Comparison of ENCODE assay signal across 7 mouse cellular contexts in genomic region chr14:54781610-54782365, GRCm38 (mm10). TPM values are rescaled to one million over a fixed set of nuclear protein-coding genes. Genes with fewer than 3 reads are reported as not detected.
DNase-seq lines count a peak whose midpoint lies in the region; ATAC-seq and TF ChIP-seq lines count a peak whose summit lies in the region.

Slc7a8 (minus strand) TSS chr14:54781946.

- peak within 1 kb of the TSS; percentile 47 for H3K4me3 ChIP-seq in intestine, embryonic 15.5 days (replicated peaks)
- H3K4me3 ChIP-seq in limb, embryonic 10.5 days = peak within 1 kb of the TSS; percentile 54
- peak within 1 kb of the TSS; percentile 47 for H3K4me3 ChIP-seq in midbrain, embryonic 11.5 days (ENCODE audit: low read depth, low read length)
- H3K4me3 ChIP-seq in small intestine, adult 2 months (ENCODE audit: low read depth, low read length) = peak within 1 kb of the TSS; percentile 74

- H3K4me2 ChIP-seq in intestine, embryonic 15.5 days (replicated peaks) = peak within 1 kb of the TSS; percentile 89
- H3K4me2 ChIP-seq in midbrain, embryonic 11.5 days = peak within 1 kb of the TSS; percentile 87

- H3K9ac ChIP-seq in intestine, embryonic 15.5 days = peak within 1 kb of the TSS; percentile 46
- H3K9ac ChIP-seq in midbrain, embryonic 11.5 days (ENCODE audit: low read length) = peak within 1 kb of the TSS; percentile 55; the same call in 1 of the 2 replicates

- TF ChIP-seq CTCF in small intestine, adult 2 months (IDR thresholded peaks at IDR 0.05; ENCODE audit: extremely low read depth, insufficient read length, insufficient replicate concordance, low read depth, low read length) = no peak

- TF ChIP-seq POLR2A in small intestine, adult 2 months (IDR thresholded peaks at IDR 0.05; ENCODE audit: low read depth, low read length) = peak; percentile 96

- H3K27ac ChIP-seq in intestine, embryonic 15.5 days = peak within 1 kb of the TSS; percentile 59
- no peak within 1 kb of the TSS for H3K27ac ChIP-seq in limb, embryonic 10.5 days
- H3K27ac ChIP-seq in midbrain, embryonic 11.5 days (ENCODE audit: low read depth, low read length) = no peak within 1 kb of the TSS
- H3K27ac ChIP-seq in small intestine, adult 2 months (ENCODE audit: insufficient read depth, low read depth, low read length) = peak within 1 kb of the TSS; percentile 54

- ATAC-seq in intestine, embryonic 15.5 days = peak; percentile 47
- peak; percentile 80 for ATAC-seq in midbrain, embryonic 11.5 days (ENCODE audit: low FRiP score)

- H3K9me3 ChIP-seq in intestine, embryonic 15.5 days = no peaks in the 10 kb centered on the region
- no peaks in the 10 kb centered on the region for H3K9me3 ChIP-seq in limb, embryonic 10.5 days (replicated peaks)
- H3K9me3 ChIP-seq in midbrain, embryonic 11.5 days (ENCODE audit: control insufficient read depth, low read length) = no peaks in the 10 kb centered on the region

- 2% methylated on average over 37 of the region's 37 CpGs for WGBS in intestine, embryonic 15.5 days
- 2% methylated on average over 37 of the region's 37 CpGs for WGBS in limb, embryonic 10.5 days
- 1% methylated on average over 37 of the region's 37 CpGs for WGBS in midbrain, embryonic 11.5 days
- WGBS in small intestine, adult 2 months = 2% methylated on average over 37 of the region's 37 CpGs

- DNase-seq in adrenal gland, adult 2 months = peak; percentile 77
- DNase-seq in embryo, embryonic 10.5 days (ENCODE audit: low spot score) = peak; percentile 75
- peak; percentile 22 to 36 for DNase-seq in gastrocnemius, postnatal 4 days (ENCODE audit: low spot score in 2 of 2)
- DNase-seq in limb, embryonic 10.5 days (ENCODE audit: low spot score) = peak; percentile 71
- peak; percentile 95 for DNase-seq in midbrain, embryonic 11.5 days (ENCODE audit: low spot score, missing footprints)

- H3K27me3 ChIP-seq in intestine, embryonic 15.5 days (replicated peaks) = no peaks in the 10 kb centered on the region
- H3K27me3 ChIP-seq in limb, embryonic 10.5 days (ENCODE audit: low read depth, poor library complexity, severe bottlenecking) = peaks cover 45% of the 10 kb centered on the region
- peaks cover 10% of the 10 kb centered on the region for H3K27me3 ChIP-seq in midbrain, embryonic 11.5 days (ENCODE audit: control insufficient read depth, insufficient read depth, low read length)
- no peaks in the 10 kb centered on the region for H3K27me3 ChIP-seq in small intestine, adult 2 months (ENCODE audit: control insufficient read depth, insufficient read depth, low read length)

- H3K36me3 ChIP-seq in intestine, embryonic 15.5 days = no peaks in the 10 kb centered on the region
- H3K36me3 ChIP-seq in limb, embryonic 10.5 days = no peaks in the 10 kb centered on the region
- no peaks in the 10 kb centered on the region for H3K36me3 ChIP-seq in midbrain, embryonic 11.5 days (ENCODE audit: control insufficient read depth, insufficient read depth, low read length)
- H3K36me3 ChIP-seq in small intestine, adult 2 months (ENCODE audit: control insufficient read depth, insufficient read depth, low read length) = peaks cover 7% of the 10 kb centered on the region

- H3K4me1 ChIP-seq in intestine, embryonic 15.5 days (replicated peaks) = 0 out of 2 replicates have a peak, but pooled peaks cover 13% of the 10 kb centered on the region
- H3K4me1 ChIP-seq in limb, embryonic 10.5 days = peaks cover 11% of the 10 kb centered on the region
- H3K4me1 ChIP-seq in midbrain, embryonic 11.5 days (ENCODE audit: control insufficient read depth, insufficient read depth, low read length) = peaks cover 7% of the 10 kb centered on the region
- peaks cover 5% of the 10 kb centered on the region; the same call in 1 of the 2 replicates for H3K4me1 ChIP-seq in small intestine, adult 2 months (ENCODE audit: control insufficient read depth, insufficient read depth, insufficient read length, low read length)

RNA-seq across cellular contexts. Expression of gene Slc7a8, which starts in this region (rescaled TPM):
- 10 to 100 TPM; 24.7 to 74.6 TPM for total RNA-seq in adrenal gland, adult 2 months (2021)
- polyA plus RNA-seq in adrenal gland, adult 2 months (2012; rRNA removed) = 31.9 and 52.9 TPM in 2 replicates
- 1 to 10 TPM; 6.5 to 8.8 TPM for total RNA-seq in gastrocnemius, postnatal 4 days (2021)
- polyA plus RNA-seq in intestine, embryonic 15.5 days (2015; fragmentation: Nextera tagmentation; extraction: Ambion mirVana) = 30.9 and 33.0 TPM in 2 replicates
- polyA plus RNA-seq in limb, embryonic 10.5 days (2016; fragmentation: Nextera tagmentation; extraction: Ambion mirVana) = 0.50 and 0.77 TPM in 2 replicates
- 2.8 and 3.0 TPM in 2 replicates for polyA plus RNA-seq in midbrain, embryonic 11.5 days (2014; fragmentation: Nextera tagmentation; extraction: Ambion mirVana)
- 39.5 and 174 TPM in 2 replicates for polyA plus RNA-seq in small intestine, adult 2 months (2012; rRNA removed)

Comparison
In these comparisons a context has a peak if more than half of its experiments do, and no peak if none do; other contexts are left out.
1. Peak in DNase-seq and H3K4me3 ChIP-seq in limb, embryonic 10.5 days; RNA of the gene not detected or under 1 TPM.
2. DNase-seq: peak in every context shown above with its lines; median percentile 95 in midbrain, embryonic 11.5 days; 77 in adrenal gland, adult 2 months; 75 in embryo, embryonic 10.5 days; 71 in limb, embryonic 10.5 days; 29 in gastrocnemius, postnatal 4 days.
3. H3K27ac ChIP-seq: peak in intestine, embryonic 15.5 days (single experiment) and small intestine, adult 2 months (single experiment); none in limb, embryonic 10.5 days (single experiment) and midbrain, embryonic 11.5 days (single experiment).
4. Peak in every context shown above with its lines, with median percentiles within 50 percentile points of each other: H3K4me3 ChIP-seq.